Mouse (Mus musculus) urinary bladder, postnatal 25 days (tissue): ENCODE measurements around the gene Mrps12.

ENCODE experiments used
- DNase-seq: peaks from one replicate; pipeline ENCODE4 v3.0.0; 2022; ENCODE audit warnings: low spot score

Mrps12 gene

DNA sequence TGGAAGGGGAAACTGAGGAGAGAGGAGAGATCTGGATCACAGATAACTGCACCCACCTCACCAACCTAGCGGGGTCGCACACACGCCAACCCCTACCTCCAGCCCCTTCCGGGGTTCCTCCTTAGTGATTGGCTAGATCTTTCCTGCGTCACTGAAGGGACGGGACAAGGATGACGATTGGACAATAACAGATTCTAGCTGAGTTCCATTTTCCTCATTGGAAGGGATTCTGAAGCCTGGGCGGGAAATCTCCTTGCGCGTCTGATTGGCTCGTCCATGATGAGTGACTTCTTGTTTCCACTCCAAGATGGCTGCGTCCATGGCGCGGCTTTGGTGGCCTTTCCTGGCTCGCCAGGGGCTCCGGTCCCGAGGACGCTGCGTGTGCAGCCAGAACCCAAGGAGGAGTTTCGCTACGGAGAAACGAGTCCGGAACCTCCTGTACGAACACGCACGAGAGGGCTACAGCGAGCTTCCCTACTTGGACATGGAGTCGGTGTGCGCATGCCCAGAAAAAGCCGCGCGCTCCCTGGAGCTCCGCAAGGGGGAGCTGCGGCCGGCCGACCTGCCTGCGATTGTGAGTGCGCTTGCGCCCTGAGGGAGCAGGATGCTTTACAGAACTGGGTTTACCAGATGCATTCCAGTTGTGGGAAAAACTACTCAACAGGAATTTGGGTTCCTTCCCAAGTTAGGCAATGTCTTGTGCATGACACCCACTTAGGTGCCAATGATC lies at the start of gene Mrps12, which contains the start of gene Sars2:
TSS of gene Mrps12 (minus strand) at position 112 of the 730 bp plus-strand sequence.
TSS of gene Sars2 (plus strand) at position 284 of the 730 bp plus-strand sequence.
- DNase-seq = peak; percentile 93

- no peak for DNase-seq
Observed at GRCm38 (mm10) chr7:28790066-28790806, 48.6 kb upstream of the Mrps12 start.

GRCm38 (mm10) chr7:28789235-28789634 lies 47.6 kb upstream of the Mrps12 start:
- DNase-seq = no peak

GRCm38 (mm10) chr7:28788307-28789195 lies 46.9 kb upstream of the Mrps12 start, which contains the start of gene Rinl:
Gene Rinl, plus strand, starts transcription at chr7:28788969.
- DNase-seq = no peak

- DNase-seq = no peak
Observed at GRCm38 (mm10) chr7:28787884-28788283, 46.3 kb upstream of the Mrps12 start.

DNA sequence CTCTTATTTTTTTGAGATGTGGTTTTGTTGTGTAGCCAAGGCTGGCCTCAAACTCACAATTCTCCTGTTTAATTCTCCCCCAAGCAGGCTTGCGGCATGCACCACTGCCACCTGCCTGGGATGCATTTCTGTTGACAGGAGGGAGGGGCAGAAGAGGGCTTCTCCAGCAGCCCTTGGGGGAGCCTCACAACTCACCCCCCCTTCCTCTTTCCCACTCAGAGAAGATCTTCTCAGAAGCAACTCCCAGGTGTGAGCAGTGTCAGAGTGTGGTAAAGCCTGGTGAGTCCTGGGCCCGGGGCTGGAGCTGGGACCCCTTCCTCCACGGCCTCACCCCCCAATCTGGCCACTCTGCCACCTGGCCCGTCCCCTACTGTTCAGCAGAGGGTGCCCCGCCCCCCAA lies 43.5 kb upstream of the Mrps12 start:
- DNase-seq = no peak

- DNase-seq = no peak
Observed at GRCm38 (mm10) chr7:28781261-28781663, 39.6 kb upstream of the Mrps12 start.

DNA sequence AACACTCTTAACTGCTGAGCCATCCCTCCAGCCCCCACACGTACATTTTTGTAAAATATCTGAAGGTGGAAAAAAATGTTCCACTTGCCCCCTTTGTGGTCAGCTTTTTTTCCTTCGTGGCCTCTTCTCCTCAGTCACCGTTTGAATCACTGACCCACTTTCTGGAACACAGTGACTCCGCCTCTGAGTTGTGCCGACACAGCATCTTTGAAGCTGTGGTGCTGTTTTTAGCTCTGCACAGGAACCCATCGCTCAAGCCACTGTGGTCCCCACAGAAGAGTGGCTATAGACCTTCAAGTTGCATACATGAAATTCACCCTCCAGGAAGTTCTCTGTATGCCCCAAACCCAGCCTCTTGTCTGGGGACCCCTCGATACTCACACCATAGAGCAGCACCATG lies 39.2 kb upstream of the Mrps12 start:
- DNase-seq = no peak

- DNase-seq = peak; percentile 86
Observed at GRCm38 (mm10) chr7:28780067-28780658, 38.5 kb upstream of the Mrps12 start.

DNA sequence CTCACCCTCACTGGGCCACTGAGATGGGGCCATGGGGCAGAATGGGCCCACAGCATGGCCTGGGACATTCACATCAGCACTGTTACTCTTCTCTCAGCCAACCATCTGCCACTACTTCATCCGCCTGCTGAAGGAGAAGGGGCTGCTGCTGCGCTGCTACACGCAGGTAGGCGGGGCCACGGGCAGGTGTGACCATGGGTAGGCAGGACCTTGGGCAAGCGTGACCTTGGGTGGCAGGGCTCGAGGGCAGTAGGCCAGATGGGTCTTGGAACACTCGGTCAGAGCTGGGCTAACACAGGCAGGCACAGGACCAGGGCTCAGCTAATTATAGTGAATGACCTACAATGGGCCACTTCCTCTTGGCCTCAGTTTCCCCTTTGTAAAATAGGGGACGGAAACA lies 37.2 kb upstream of the Mrps12 start:
- no peak for DNase-seq

GRCm38 (mm10) chr7:28775129-28775528 lies 33.5 kb upstream of the Mrps12 start:
- DNase-seq = no peak

- no peak for DNase-seq
Observed at GRCm38 (mm10) chr7:28774164-28774563, 32.5 kb upstream of the Mrps12 start.

GRCm38 (mm10) chr7:28773163-28773562 lies 31.5 kb upstream of the Mrps12 start:
- no peak for DNase-seq

DNA sequence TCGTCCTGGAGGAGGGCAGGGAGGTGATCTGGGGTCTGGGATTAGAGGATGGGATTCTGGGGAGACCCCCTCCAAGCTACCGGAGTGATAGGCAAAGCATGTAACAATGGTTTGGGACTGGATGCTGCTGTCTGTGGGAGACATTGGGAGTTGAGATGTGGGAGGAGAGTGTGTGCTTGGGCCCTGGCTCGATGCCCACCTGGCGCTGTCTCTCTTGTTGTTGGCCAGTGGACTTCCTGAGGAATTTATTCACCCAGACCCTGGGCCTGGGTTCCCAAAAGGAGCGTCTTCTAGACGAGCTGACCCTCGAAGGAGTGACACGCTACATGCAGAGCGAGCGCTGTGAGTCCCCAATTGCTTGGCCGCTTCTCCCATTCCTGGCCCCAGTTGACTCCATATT lies 30.2 kb upstream of the Mrps12 start:
- DNase-seq = no peak

DNA sequence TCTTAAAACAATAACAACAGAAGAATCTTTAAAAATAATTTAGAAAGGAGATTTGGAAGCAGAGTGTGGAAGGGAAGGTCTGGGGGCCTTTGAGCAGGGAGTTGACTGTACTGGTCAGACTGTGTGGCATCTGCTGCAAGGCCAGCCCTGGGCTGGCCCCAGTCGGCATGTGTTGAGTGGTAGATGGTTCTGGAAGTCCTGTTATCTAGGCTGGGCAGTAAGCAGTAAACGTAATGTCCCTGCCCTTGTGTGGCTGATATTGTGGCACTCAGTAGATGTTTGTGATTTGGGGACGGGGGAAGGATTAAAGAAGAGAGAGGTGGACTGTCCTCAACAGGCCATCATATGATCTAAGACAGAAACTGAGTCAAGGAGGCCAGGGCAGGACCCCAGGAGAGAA lies 28.7 kb upstream of the Mrps12 start:
- no peak for DNase-seq

DNA sequence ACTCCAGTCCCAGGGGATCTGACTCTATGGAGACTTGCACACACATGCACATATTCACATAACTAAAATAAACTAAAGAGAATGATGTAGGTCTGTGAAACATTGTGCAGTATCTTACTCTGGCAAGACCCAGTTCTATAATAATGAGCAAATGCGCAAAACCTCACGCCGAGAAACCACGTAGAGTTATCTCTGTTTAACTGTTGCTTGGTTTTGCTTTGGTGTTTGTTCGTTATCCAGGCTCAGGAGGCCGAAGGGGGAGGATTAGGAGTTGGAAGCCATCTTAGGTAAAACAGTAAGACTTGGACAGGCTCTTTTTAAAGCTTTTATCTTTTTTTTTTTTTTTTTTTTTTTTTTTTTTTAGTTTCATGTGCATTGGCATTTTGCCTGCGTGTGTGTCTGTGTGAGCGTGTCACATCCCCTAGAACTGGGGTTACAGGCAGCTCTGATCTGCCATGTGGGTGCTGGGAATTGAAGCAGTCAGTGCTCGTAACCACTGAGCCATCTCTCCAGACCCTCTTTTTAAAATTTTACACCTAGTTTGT lies 27.9 kb upstream of the Mrps12 start:
- DNase-seq = no peak

DNA sequence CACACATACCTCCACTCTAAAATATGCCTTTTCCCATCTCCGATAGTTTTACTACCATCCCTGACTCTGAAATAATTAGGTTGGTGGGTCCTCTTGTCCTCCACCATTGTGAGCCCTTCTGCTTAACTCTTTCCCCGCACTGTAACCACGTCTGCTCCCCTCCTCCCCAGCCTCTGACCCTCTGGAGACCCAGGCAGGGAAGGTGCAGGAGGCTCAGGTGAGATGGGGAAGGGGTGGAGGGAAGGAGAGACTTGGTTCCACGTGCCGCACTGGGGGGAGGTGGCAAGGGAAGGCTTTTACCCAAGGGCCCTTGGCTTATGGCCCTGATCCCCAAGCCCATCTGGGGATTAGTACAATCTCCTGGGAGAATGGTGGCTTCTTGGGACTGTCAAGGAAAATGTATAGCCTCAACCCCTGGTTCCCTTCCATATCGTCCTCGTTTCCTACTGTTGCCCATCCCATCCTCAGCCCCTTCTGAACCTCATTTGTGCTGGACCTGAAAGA lies 25.9 kb upstream of the Mrps12 start, which contains the start of gene Nfkbib:
TSS of gene Nfkbib (minus strand) at position 51 of the 504 bp plus-strand sequence.
- no peak for DNase-seq

DNA sequence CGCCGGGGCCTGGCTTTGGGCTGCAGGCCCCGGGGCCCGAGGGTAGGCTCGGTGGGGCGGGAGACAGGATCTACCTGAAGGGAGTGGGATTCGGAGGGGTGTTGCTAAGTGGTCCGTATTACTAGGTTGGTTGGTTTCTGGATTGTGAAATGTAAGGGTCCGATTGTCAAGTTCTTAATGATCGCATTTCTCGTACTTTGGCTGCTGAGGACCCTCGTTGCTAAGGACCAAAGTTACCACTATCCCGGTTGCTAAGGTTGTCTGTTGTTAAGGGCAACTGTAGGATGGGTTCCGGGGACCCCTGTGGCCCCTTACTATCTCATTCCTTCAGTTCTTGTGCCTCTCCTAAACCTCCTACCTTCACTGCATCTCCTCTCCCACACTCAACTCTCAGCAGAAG lies 25.3 kb upstream of the Mrps12 start:
- DNase-seq = no peak

GRCm38 (mm10) chr7:28766173-28766879 lies 24.7 kb upstream of the Mrps12 start, which contains the start of gene Sirt2:
Gene Sirt2, plus strand, starts transcription at chr7:28766735.
- peak; percentile 84 for DNase-seq

DNA sequence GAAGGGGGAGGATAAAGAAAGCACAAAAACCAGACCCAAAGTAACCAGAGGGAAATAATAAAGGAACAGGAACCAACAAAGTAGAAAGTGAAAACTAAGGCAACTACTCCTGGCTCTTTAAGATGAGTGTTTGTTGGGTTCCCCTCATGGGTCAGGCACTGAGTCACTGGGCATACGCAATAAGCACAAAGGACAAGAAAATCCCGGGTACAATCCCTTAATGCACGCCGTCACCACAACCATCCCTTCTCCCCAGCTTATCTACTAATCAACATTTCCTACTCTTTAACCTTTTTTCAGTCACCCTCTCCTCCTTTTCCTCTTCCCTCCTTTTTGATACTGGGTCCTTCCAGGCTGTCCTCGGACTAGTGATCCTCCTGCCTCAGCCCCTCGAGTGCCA lies 23.6 kb upstream of the Mrps12 start:
- no peak for DNase-seq

DNA sequence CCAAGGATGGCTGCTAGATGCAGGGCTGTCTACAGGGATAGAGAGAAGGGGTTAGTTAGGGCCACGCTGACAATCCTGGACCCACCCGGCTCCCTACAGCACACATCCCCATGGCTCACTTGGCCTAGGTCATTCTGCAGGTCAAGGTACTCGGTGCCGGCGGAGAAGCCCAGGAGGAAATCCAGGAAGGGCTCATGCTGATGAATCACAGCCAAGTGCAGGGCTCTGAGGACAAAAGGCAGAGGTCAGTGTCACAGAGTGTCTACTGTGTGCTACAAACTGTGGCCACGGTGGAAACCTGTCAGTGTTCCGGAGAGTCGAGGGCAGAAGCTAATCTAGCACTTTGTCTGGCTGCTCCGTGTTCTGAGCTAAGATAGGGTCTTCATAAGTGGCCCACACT lies 20.3 kb upstream of the Mrps12 start:
- DNase-seq = no peak
